Mouse (Mus musculus): Measurements from ENCODE around the gene Nsd2. TPM values are rescaled to one million over a fixed set of nuclear protein-coding genes. Genes with fewer than 3 reads are reported as not detected.
"Not testable (repeated sequence)": the region's sequence is repeated elsewhere in the genome, so short reads cannot be mapped to it uniquely, and the experiment has no call there.

The Nsd2 gene
- polyA plus RNA-seq, 1 experiment = 43.4 TPM

DNA sequence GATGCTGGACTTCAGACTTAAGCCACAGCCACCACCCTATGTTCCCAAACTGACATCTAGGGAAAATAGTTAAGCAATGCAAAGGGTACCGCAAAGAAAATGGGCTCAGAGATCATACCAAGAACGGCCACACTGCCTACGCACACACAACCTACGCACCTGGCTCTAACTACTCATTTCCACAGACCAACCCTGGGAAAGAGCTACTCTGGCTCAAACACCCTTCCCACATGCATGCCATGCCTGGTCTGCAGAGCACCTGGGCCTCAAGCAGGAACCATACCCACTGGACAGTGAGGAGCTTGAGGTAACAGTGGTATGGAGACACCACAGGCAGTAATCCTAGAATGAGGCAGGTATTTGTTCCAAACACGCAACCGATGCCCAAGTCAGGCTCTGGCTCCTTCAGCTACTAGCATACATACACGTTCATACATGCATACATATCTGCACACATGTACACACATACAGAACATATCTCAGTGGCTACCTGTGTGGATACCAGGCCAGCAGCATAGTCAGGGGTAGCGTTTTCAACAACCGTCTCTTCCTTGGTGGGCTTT is 80.3 kb downstream of the Nsd2 start:
- no peak overlapping the region for H3K4me3 ChIP-seq (replicated peaks; ENCODE audit: control insufficient read depth, low read depth, low read length)
- TF ChIP-seq CTCF (IDR thresholded peaks at IDR 0.05; ENCODE audit: control insufficient read depth, insufficient read depth, low read length) (no peak), POLR2A (IDR thresholded peaks at IDR 0.05; ENCODE audit: borderline replicate concordance, control insufficient read depth, low read depth, low read length) (no peak)
- no peak overlapping the region for H3K27ac ChIP-seq (ENCODE audit: control insufficient read depth, insufficient read depth, low read depth, low read length, poor library complexity)
- no peaks in the 10 kb centered on the region for H3K4me1 ChIP-seq (ENCODE audit: control insufficient read depth, insufficient read depth, low read length)
- 98% methylated on average over 9 of the region's 9 CpGs for WGBS

DNA sequence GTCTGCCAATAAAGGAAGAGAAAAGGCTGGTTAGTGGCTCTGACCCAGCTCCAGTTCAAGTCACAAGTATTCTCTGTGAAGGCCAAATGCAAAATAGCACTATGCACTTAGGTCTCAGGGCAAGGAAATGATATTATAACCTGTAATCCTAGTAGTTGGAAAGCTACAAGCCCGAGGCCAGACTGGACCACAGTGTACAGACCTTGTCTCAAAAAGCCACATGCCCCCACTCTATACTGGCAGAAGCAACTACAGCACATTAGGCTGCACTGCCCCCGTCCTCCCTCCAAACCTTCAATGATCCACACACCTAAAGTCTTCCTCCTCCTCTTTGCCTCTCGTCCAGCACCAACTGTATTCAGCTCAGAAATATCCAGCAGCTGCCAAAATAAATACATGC is 80.8 kb downstream of the Nsd2 start:
- H3K4me1 ChIP-seq (ENCODE audit: control insufficient read depth, insufficient read depth, low read length) = no peaks in the 10 kb centered on the region
- TF ChIP-seq CTCF (IDR thresholded peaks at IDR 0.05; ENCODE audit: control insufficient read depth, insufficient read depth, low read length) (no peak), POLR2A (IDR thresholded peaks at IDR 0.05; ENCODE audit: borderline replicate concordance, control insufficient read depth, low read depth, low read length) (no peak)
- WGBS = 80% methylated on average over 3 of the region's 3 CpGs
- no peak overlapping the region for H3K27ac ChIP-seq (ENCODE audit: control insufficient read depth, insufficient read depth, low read depth, low read length, poor library complexity)
- H3K4me3 ChIP-seq (replicated peaks; ENCODE audit: control insufficient read depth, low read depth, low read length) = no peak overlapping the region

DNA sequence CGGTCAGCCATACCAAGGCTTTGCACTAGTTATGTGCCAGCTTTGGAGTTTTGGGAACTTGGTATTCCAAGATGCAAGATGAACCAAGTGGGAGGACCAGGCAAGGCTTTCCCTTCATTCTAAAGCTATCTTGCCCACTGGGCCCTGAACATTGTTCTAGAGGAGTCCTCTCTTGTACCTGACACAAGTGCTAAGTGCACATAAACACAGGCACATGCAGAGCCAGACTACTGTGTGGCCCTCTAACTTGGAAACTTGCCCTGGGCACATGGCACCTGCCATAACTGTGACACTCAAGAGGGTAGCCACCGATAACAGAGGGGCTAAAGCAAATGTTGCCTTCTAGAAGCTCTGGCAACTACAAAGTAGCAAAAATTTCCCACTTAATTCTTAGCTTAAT is 82.2 kb downstream of the Nsd2 start:
- 88% methylated on average over 2 of the region's 2 CpGs for WGBS

DNA sequence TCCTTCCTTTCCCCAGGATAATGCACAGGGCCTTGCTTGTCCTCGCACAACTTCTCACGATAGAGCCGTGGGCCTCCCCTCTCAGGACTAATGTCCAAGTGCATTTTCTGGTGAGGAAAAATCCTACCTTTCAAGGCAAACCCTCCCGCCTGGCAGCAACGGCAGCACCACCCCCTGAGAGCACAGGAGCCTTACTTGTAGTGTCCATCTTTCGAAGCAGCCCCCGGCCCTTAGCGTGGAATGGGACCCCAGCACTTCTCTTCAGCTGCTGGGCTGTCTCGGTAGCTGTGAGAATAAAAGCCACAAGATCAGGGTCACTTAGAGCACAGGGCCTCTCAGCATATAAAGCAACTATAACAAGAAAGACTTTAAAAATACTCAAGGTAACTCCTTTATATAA is 82.7 kb downstream of the Nsd2 start:
- Histone ChIP-seq H3K4me3 (replicated peaks; ENCODE audit: control insufficient read depth, low read depth, low read length) (no peak overlapping the region), H3K27ac (ENCODE audit: control insufficient read depth, insufficient read depth, low read depth, low read length, poor library complexity) (no peak overlapping the region), H3K4me1 (ENCODE audit: control insufficient read depth, insufficient read depth, low read length) (no peaks in the 10 kb centered on the region)
- no peak for TF ChIP-seq POLR2A (IDR thresholded peaks at IDR 0.05; ENCODE audit: borderline replicate concordance, control insufficient read depth, low read depth, low read length)
- WGBS = 95% methylated on average over 9 of the region's 9 CpGs

More for the DNA sequence above, 82.2 kb downstream of the Nsd2 start:
- H3K27ac ChIP-seq (ENCODE audit: control insufficient read depth, insufficient read depth, low read depth, low read length, poor library complexity) = no peak overlapping the region
- TF ChIP-seq POLR2A (IDR thresholded peaks at IDR 0.05; ENCODE audit: borderline replicate concordance, control insufficient read depth, low read depth, low read length) (no peak), CTCF (IDR thresholded peaks at IDR 0.05; ENCODE audit: control insufficient read depth, insufficient read depth, low read length) (no peak)
- no peaks in the 10 kb centered on the region for H3K4me1 ChIP-seq (ENCODE audit: control insufficient read depth, insufficient read depth, low read length)
- no peak overlapping the region for H3K4me3 ChIP-seq (replicated peaks; ENCODE audit: control insufficient read depth, low read depth, low read length)

DNA sequence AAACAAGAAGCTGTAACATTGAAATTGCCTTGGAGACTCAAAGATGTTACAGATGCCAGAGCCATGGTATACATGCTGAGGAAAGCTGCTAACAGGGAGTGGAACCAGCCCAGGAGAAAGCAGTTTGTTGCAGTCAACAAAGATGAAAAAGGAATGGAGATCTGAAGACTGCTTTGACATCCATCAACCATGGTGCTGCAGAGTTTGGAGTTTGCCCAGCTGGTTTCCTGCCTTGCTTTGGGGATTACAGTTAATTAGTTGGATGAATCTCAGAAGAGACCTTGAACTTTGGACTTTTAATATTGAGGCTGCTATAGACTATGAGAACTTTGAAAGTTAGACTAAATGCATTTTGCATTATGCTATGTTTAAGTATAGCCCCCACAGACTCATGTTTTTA is 94.5 kb downstream of the Nsd2 start:
- not testable (repeated sequence) for H3K4me3 ChIP-seq (replicated peaks; ENCODE audit: control insufficient read depth, low read depth, low read length); H3K4me1 ChIP-seq (ENCODE audit: control insufficient read depth, insufficient read depth, low read length); H3K27ac ChIP-seq (ENCODE audit: control insufficient read depth, insufficient read depth, low read depth, low read length, poor library complexity)

DNA sequence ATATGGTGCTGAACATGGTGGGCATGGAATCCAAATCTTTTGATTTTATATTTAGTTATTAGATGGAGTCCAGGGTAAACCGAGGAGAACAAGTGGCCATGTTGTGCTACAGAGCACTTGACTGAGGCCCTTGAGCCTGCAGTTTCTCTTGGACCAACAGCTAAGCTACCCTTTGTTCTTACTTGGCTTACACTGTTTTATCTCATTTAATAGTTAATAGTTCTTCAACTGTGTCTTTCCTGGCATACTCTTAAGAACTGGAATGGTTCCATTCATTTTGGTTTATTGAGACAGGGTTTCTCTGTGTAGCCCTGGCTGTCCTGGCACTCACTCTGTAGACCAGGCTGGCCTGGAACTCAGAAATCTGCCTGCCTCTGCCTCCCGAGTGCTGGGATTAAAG is 96.1 kb downstream of the Nsd2 start:
- H3K4me3 ChIP-seq (replicated peaks; ENCODE audit: control insufficient read depth, low read depth, low read length); H3K4me1 ChIP-seq (ENCODE audit: control insufficient read depth, insufficient read depth, low read length); H3K27ac ChIP-seq (ENCODE audit: control insufficient read depth, insufficient read depth, low read depth, low read length, poor library complexity): not testable (repeated sequence)
- WGBS = 94% methylated on average over 2 of the region's 2 CpGs

DNA sequence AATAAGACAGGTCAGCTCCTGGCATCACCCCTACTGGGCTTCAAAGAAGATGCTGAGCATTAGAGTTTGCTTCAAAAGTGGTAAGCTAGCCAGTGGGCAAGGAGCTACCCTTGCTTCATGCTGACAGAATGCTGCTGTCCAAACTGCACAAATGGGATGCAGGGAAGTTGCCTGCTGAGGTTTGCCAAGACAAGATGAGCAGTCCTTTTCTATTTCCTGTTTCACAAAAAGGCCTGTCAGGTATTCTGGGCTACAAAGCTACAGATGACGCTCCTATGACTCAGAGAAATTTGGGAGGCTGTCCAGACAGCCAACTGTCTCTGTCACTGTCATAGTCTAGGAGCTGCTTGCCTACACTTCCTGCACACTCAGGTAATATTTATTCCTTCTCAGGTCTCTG is 98.9 kb downstream of the Nsd2 start:
- Histone ChIP-seq H3K4me1 (ENCODE audit: control insufficient read depth, insufficient read depth, low read length) (no peaks in the 10 kb centered on the region; the same call in 1 of the 2 replicates), H3K27ac (ENCODE audit: control insufficient read depth, insufficient read depth, low read depth, low read length, poor library complexity) (no peak overlapping the region), H3K4me3 (replicated peaks; ENCODE audit: control insufficient read depth, low read depth, low read length) (no peak overlapping the region)
- no peak for TF ChIP-seq POLR2A (IDR thresholded peaks at IDR 0.05; ENCODE audit: borderline replicate concordance, control insufficient read depth, low read depth, low read length)
- TF ChIP-seq CTCF (IDR thresholded peaks at IDR 0.05; ENCODE audit: control insufficient read depth, insufficient read depth, low read length) = no peak
- WGBS = 76% methylated on average over 1 of the region's 1 CpGs

DNA sequence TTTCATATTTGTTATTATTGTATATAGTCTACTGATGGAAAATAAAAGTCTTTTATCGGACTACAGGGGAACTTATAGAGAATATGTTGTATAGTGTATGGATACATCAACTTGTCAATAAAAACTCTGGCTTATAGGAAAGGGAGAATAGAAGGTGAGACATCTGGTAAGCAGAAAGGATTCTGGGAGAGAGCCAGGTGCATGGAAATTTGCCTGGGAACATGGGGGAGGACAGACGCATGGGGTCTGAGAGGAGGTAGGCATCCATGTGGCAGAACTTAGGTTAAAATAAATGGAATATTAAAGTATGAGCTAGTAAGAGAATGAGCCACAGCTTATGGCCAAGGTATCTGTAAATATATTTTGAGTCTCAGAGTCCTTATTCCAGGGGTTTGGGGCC is 99.5 kb downstream of the Nsd2 start:
- WGBS = 92% methylated on average over 2 of the region's 2 CpGs
- H3K4me1 ChIP-seq (ENCODE audit: control insufficient read depth, insufficient read depth, low read length) = no peaks in the 10 kb centered on the region; the same call in 1 of the 2 replicates
- H3K27ac ChIP-seq (ENCODE audit: control insufficient read depth, insufficient read depth, low read depth, low read length, poor library complexity) = no peak overlapping the region
- TF ChIP-seq CTCF (IDR thresholded peaks at IDR 0.05; ENCODE audit: control insufficient read depth, insufficient read depth, low read length) = no peak
- no peak for TF ChIP-seq POLR2A (IDR thresholded peaks at IDR 0.05; ENCODE audit: borderline replicate concordance, control insufficient read depth, low read depth, low read length)
- H3K4me3 ChIP-seq (replicated peaks; ENCODE audit: control insufficient read depth, low read depth, low read length) = no peak overlapping the region

DNA sequence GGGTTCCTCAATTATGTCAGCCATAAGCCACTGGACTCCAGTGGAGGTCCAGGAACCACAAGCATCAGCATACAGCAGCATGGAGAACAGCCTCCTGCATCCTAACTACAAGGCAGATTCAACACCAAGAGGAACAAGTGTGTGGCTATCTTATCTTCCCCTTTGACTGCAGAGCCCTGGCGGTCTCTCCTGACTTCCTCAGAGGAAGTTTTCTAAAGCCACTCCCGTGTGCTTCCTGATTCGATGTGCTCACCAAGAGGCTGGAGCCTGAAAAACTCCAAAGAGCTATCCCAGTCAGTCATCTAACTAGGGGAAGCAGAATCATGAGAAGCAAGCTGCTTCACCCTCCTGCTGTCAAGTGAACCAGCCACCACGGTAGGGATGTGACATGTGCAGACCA is 100.4 kb downstream of the Nsd2 start:
- WGBS = 4% methylated on average over 4 of the region's 4 CpGs
- H3K27ac ChIP-seq (ENCODE audit: control insufficient read depth, insufficient read depth, low read depth, low read length, poor library complexity) = no peak overlapping the region
- TF ChIP-seq POLR2A (IDR thresholded peaks at IDR 0.05; ENCODE audit: borderline replicate concordance, control insufficient read depth, low read depth, low read length) = no peak
- H3K4me1 ChIP-seq (ENCODE audit: control insufficient read depth, insufficient read depth, low read length) = no peaks in the 10 kb centered on the region; the same call in 1 of the 2 replicates
- no peak overlapping the region for H3K4me3 ChIP-seq (replicated peaks; ENCODE audit: control insufficient read depth, low read depth, low read length)

Measured in bone marrow, adult 2 months (tissue).